Mouse (Mus musculus) heart, embryonic 16.5 days (tissue): Measurements from ENCODE around the gene Slc16a8. TPM values are rescaled to one million over a fixed set of nuclear protein-coding genes. Genes with fewer than 3 reads are reported as not detected.
A peak's percentile ranks its signal among the peaks of the same experiment; 100 is the strongest.

Source experiments
- ATAC-seq: fragments of 200-750 bp; cut with Nextera tagmentation; replicated peaks from 2 replicates; pipeline ENCODE4 v1.8.0; 2017; ENCODE audit warnings: moderate number of reproducible peaks; ENCODE audit not compliant: insufficient read depth, low FRiP score; ENCODE audit errors: extremely low read depth
- H3K27ac ChIP-seq: fragments of 300-500 bp; sonication (generic); 2 replicates; pipeline ENCODE4 v1.5.1; 2014; ENCODE audit warnings: mild to moderate bottlenecking, low read length, control low read depth, moderate library complexity
- H3K27me3 ChIP-seq: fragments of 300-500 bp; sonication (generic); 2 replicates; pipeline ENCODE4 v1.6.1; 2014; ENCODE audit warnings: low read length, mixed read lengths; ENCODE audit not compliant: control insufficient read depth, insufficient read depth
- H3K36me3 ChIP-seq: fragments of 300-500 bp; sonication (generic); 2 replicates; pipeline ENCODE4 v1.6.1; 2014; ENCODE audit not compliant: control insufficient read depth, insufficient read depth
- H3K4me1 ChIP-seq: fragments of 300-500 bp; sonication (generic); 2 replicates; pipeline ENCODE4 v1.6.1; 2014; ENCODE audit warnings: low read length, mixed read lengths; ENCODE audit not compliant: control insufficient read depth, insufficient read depth
- H3K4me2 ChIP-seq: fragments of 300-500 bp; sonication (generic); 2 replicates; pipeline ENCODE4 v1.6.1; 2014; ENCODE audit warnings: low read depth, mild to moderate bottlenecking, control low read depth, low read length
- H3K4me3 ChIP-seq: fragments of 300-500 bp; sonication (generic); 2 replicates; pipeline ENCODE4 v1.5.1; 2014; ENCODE audit warnings: mild to moderate bottlenecking, control low read depth, low read length
- H3K9ac ChIP-seq: fragments of 300-500 bp; sonication (generic); 2 replicates; pipeline ENCODE4 v1.6.1; 2014; ENCODE audit warnings: low read length, control low read depth
- H3K9me3 ChIP-seq: fragments of 300-500 bp; sonication (generic); replicated peaks from 2 replicates; pipeline ENCODE4 v1.6.1; 2016; ENCODE audit warnings: low read length; ENCODE audit not compliant: control insufficient read depth
- WGBS: fragments of 180-500 bp; shearing (Covaris S2); extraction: QIAGEN DNeasy Blood & Tissue Kit; methylation state at CpG from one replicate; pipeline ENCODE4 v1.1.7; 2014; 5-methylcytosine and 5-hydroxymethylcytosine counted together
- polyA plus RNA-seq: library from polyadenylated mRNA; unstranded; fragments of >200 nt; fragmentation: Nextera tagmentation; extraction: Ambion mirVana; gene quantifications from 2 replicates; pipeline ENCODE4 v1.2.1, GENCODE M21; 2015

The Slc16a8 gene
- polyA plus RNA-seq, 1 experiment from 2014 or later: 0.95 TPM

GRCm38 (mm10) chr15:79271124-79271746 is 16.7 kb upstream of the Slc16a8 start:
- Histone ChIP-seq H3K4me1 (peaks cover 10% of the 10 kb centered on the region), H3K4me2 (peak overlapping the region; percentile 85), H3K4me3 (peak overlapping the region; percentile 51), H3K9ac (peak overlapping the region; percentile 70), H3K36me3 (no peaks in the 10 kb centered on the region), H3K9me3 (no peaks in the 10 kb centered on the region), H3K27ac (no peak overlapping the region), H3K27me3 (peaks cover 4% of the 10 kb centered on the region; the same call in 1 of the 2 replicates)
- no peak for ATAC-seq
- 19% methylated on average over 17 of the region's 17 CpGs for WGBS

DNA sequence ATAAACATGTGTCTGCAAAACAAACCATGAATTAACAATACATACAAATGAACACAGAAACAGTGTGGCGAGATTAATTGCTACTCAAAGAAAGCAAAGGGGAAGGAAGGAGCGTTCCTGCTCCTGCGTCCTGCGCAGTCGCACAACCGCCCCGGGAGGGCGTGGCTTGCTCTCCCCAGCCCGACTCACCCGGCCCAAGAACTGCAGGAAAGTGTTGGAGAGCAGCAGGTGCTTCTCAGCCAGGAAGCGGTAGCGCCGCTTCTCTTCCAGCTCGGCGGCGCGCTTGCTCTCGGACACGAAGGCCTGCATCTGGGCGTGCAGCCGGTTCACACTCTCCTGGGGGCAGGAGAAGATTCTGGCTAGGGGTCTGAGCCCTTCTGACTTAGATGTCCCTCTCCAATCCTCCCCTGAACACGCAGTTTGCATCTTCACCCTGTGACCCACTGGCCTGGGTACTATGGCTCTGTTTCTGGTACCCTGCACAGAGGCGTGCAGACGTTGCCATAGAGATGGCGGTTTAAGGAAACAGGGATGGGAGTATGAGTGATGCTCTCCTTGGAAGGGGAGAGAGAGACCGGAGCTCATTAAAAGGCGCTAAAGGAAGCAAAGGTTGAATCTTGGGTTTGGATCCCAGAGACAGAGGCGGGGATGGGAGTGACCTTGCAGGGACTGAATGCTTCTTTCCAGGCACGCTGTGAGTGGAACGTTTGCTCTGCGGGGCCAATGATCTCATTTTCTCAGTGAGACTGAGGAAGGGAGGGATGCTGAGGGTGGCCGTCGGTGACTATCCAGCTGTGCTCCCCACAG is 16.0 kb upstream of the Slc16a8 start:
- peaks cover 10% of the 10 kb centered on the region for H3K4me1 ChIP-seq
- H3K9me3 ChIP-seq: no peaks in the 10 kb centered on the region
- H3K36me3 ChIP-seq: no peaks in the 10 kb centered on the region
- peaks cover 4% of the 10 kb centered on the region; the same call in 1 of the 2 replicates for H3K27me3 ChIP-seq
- WGBS: 2% methylated on average over 33 of the region's 33 CpGs
- peak overlapping the region; percentile 51 for H3K4me3 ChIP-seq
- peak overlapping the region; percentile 85 for H3K4me2 ChIP-seq
- peak overlapping the region; percentile 59; the same call in 1 of the 2 replicates for H3K27ac ChIP-seq
- H3K9ac ChIP-seq: peak overlapping the region; percentile 70
- ATAC-seq: peak; percentile 77

- Histone ChIP-seq H3K9ac (no peak overlapping the region), H3K9me3 (no peaks in the 10 kb centered on the region), H3K4me3 (no peak overlapping the region), H3K27ac (no peak overlapping the region), H3K36me3 (no peaks in the 10 kb centered on the region), H3K27me3 (peaks cover 4% of the 10 kb centered on the region), H3K4me2 (no peak overlapping the region), H3K4me1 (peaks cover 10% of the 10 kb centered on the region)
- ATAC-seq: no peak
- WGBS: 25% methylated on average over 1 of the region's 1 CpGs
Measured at GRCm38 (mm10) chr15:79268521-79268920, 14.0 kb upstream of the Slc16a8 start.

DNA sequence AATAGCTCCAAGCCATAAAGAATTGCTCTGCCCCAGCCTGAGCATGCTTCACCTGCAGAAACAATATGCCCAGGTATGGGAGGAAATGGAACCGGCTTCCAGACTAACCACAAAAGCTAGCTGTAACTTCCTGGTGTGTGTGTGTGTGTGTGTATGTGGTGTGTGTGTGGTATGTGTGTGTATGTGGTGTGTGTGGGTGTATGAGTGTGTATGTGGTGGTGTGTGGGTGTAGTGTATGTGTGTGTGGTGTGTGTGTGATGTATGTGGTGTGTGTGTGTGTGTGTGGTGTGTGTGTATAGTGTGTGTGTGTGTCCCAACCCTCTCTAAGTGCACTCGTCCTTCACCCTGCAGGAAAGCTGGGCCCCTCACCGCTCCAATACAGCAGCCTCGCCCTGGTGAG is 10.8 kb upstream of the Slc16a8 start:
- Histone ChIP-seq H3K27me3 (peaks cover 18% of the 10 kb centered on the region), H3K4me1 (peaks cover 12% of the 10 kb centered on the region), H3K4me3 (no peak overlapping the region), H3K27ac (no peak overlapping the region), H3K4me2 (no peak overlapping the region), H3K36me3 (no peaks in the 10 kb centered on the region), H3K9me3 (no peaks in the 10 kb centered on the region), H3K9ac (no peak overlapping the region)
- WGBS: 50% methylated on average over 4 of the region's 4 CpGs
- ATAC-seq: no peak

DNA sequence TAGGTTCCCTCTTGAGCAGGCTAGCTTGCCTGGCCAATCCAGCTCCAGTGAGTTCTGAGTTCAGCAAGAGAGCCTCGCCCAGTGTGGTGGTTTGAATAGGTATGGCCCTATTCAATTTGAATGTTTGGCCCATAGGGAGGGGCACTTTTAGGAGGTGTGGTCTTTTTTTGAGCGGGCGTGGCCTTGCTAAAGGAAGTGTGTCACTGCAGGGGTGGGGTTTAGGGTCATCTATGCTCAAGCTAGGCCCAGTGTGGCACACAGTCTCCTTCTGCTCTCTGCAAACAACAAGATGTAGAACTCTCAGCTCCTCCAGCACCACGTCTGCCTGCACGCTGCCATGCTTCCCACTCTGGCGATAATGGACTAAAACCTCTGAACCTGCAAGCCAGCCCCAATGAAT is 9.2 kb upstream of the Slc16a8 start:
- Histone ChIP-seq H3K9ac (no peak overlapping the region), H3K4me3 (no peak overlapping the region), H3K4me2 (no peak overlapping the region), H3K9me3 (no peaks in the 10 kb centered on the region), H3K4me1 (peaks cover 10% of the 10 kb centered on the region), H3K36me3 (no peaks in the 10 kb centered on the region), H3K27ac (no peak overlapping the region), H3K27me3 (peaks cover 16% of the 10 kb centered on the region)
- WGBS: 92% methylated on average over 6 of the region's 6 CpGs
- ATAC-seq: no peak

GRCm38 (mm10) chr15:79262786-79263309 is 8.3 kb upstream of the Slc16a8 start:
- Histone ChIP-seq H3K4me1 (peaks cover 10% of the 10 kb centered on the region), H3K27me3 (peaks cover 16% of the 10 kb centered on the region), H3K27ac (peak overlapping the region; percentile 20; the same call in 1 of the 2 replicates), H3K4me2 (no peak overlapping the region; the same call in 1 of the 2 replicates), H3K4me3 (no peak overlapping the region), H3K9me3 (no peaks in the 10 kb centered on the region), H3K36me3 (no peaks in the 10 kb centered on the region), H3K9ac (peak overlapping the region; percentile 28; the same call in 1 of the 2 replicates)
- ATAC-seq: no peak
- 83% methylated on average over 3 of the region's 3 CpGs for WGBS

DNA sequence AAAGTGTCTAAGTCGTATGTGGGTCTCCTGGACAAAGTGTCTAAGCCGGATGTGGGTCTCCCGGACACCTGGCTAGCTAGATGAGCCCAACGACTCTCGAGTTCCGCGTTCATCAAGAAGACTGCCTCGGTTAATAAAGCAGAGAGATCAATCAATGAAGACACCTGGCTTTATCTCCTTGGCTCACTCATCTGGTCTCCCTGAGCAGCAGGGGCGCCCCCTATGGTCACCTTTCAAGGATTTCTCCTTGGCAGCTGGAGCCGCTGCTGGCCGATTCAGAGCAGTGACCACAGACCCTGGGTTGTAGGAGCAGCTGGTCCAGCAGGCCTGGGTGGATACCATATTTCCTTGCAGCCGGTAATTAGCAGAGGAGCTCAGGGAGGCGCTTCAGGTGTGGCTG is 7.8 kb upstream of the Slc16a8 start:
- Histone ChIP-seq H3K4me2 (peak overlapping the region; percentile 95), H3K27me3 (peaks cover 16% of the 10 kb centered on the region), H3K4me3 (peak overlapping the region; percentile 58; the same call in 1 of the 2 replicates), H3K9ac (peak overlapping the region; percentile 28; the same call in 1 of the 2 replicates), H3K27ac (peak overlapping the region; percentile 20; the same call in 1 of the 2 replicates), H3K9me3 (no peaks in the 10 kb centered on the region), H3K4me1 (peaks cover 10% of the 10 kb centered on the region), H3K36me3 (no peaks in the 10 kb centered on the region)
- 28% methylated on average over 13 of the region's 13 CpGs for WGBS
- ATAC-seq: no peak

- Histone ChIP-seq H3K36me3 (no peaks in the 10 kb centered on the region), H3K27me3 (peaks cover 16% of the 10 kb centered on the region), H3K4me3 (peak overlapping the region; percentile 58), H3K9ac (peak overlapping the region; percentile 74), H3K27ac (peak overlapping the region; percentile 15; the same call in 1 of the 2 replicates), H3K4me1 (peaks cover 10% of the 10 kb centered on the region), H3K4me2 (peak overlapping the region; percentile 95), H3K9me3 (no peaks in the 10 kb centered on the region)
- ATAC-seq: peak; percentile 26; the same call in 1 of the 2 replicates
- whole genome bisulfite sequencing: under 1% methylated on average over 28 of the region's 28 CpGs
Measured at GRCm38 (mm10) chr15:79261757-79262156, 7.2 kb upstream of the Slc16a8 start.
